Mouse (Mus musculus) small intestine, adult 2 months (tissue): ENCODE results near the gene Isoc2b.

Source experiments
- CTCF ChIP-seq: fragments of 200-500 bp; IDR thresholded peaks from 2 replicates; pipeline ENCODE4 v1.5.1; 2012; ENCODE audit warnings: low read depth, mild to moderate bottlenecking, control low read depth, inconsistent platforms, low read length, moderate library complexity, mixed read lengths; ENCODE audit not compliant: insufficient replicate concordance, insufficient read length; ENCODE audit errors: extremely low read depth
- POLR2A ChIP-seq: fragments of 200-500 bp; IDR thresholded peaks from 2 replicates; pipeline ENCODE4 v1.6.1; 2012; ENCODE audit warnings: low read depth, mild to moderate bottlenecking, control low read depth, inconsistent platforms, low read length, moderate library complexity

DNA sequence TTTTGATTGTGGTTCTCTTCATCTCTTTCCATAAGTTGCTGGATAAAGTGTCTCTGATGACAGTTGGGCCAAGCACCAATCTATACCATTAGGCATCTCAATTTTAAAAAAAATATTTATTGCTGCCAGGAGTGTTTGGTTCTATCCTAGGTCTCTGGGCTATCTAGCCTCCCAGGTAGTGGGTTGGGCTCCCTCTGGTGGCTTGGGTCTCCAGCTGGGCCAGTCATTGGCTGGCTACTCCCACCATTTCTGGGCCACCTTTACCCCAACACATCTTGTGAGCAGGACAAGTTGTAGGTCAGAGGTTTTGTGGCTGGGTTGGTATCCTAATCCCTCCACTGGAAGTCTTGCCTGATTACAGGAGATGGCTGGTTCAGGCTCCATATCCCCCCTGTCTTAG lies 8.1 kb upstream of the Isoc2b start:
- TF ChIP-seq POLR2A (no peak), CTCF (peak; percentile 52; the same call in 1 of the 2 replicates)
